Mouse (Mus musculus) limb, embryonic 15.5 days (tissue): ENCODE measurements around the gene Gcsam. TPM values are rescaled to one million over a fixed set of nuclear protein-coding genes. Genes with fewer than 3 reads are reported as not detected.

Experiments used
- ATAC-seq: fragments of 200-750 bp; cut with Nextera tagmentation; 2 replicates; pipeline ENCODE4 v1.8.0; 2017; ENCODE audit warnings: low read depth, moderate TSS enrichment; ENCODE audit not compliant: insufficient number of reproducible peaks, low FRiP score, low TSS enrichment
- H3K27ac ChIP-seq: fragments of 300-500 bp; sonication (generic); 2 replicates; pipeline ENCODE4 v1.5.1; 2015; ENCODE audit warnings: moderate library complexity, mild to moderate bottlenecking, inconsistent platforms
- H3K27me3 ChIP-seq: fragments of 300-500 bp; sonication (generic); 2 replicates; pipeline ENCODE4 v1.6.1; 2015; ENCODE audit warnings: inconsistent platforms
- H3K36me3 ChIP-seq: fragments of 300-500 bp; sonication (generic); 2 replicates; pipeline ENCODE4 v1.6.1; 2015; ENCODE audit warnings: inconsistent platforms
- H3K4me1 ChIP-seq: fragments of 300-500 bp; sonication (generic); 2 replicates; pipeline ENCODE4 v1.6.1; 2015; ENCODE audit warnings: inconsistent platforms
- H3K4me2 ChIP-seq: fragments of 300-500 bp; sonication (generic); 2 replicates; pipeline ENCODE4 v1.6.1; 2015; ENCODE audit warnings: mild to moderate bottlenecking, inconsistent platforms
- H3K4me3 ChIP-seq: fragments of 300-500 bp; sonication (generic); 2 replicates; pipeline ENCODE4 v1.5.1; 2015; ENCODE audit warnings: mild to moderate bottlenecking, inconsistent platforms
- H3K9ac ChIP-seq: fragments of 300-500 bp; sonication (generic); 2 replicates; pipeline ENCODE4 v1.6.1; 2015; ENCODE audit warnings: inconsistent platforms
- H3K9me3 ChIP-seq: fragments of 300-500 bp; sonication (generic); 2 replicates; pipeline ENCODE4 v1.6.1; 2016; ENCODE audit warnings: inconsistent platforms
- WGBS: fragments of 180-500 bp; shearing (Covaris S2); methylation state at CpG from one replicate; pipeline ENCODE4 v1.1.7; 2015; 5-methylcytosine and 5-hydroxymethylcytosine counted together
- polyA plus RNA-seq: library from polyadenylated mRNA; unstranded; fragments of >200 nt; fragmentation: Nextera tagmentation; extraction: Ambion mirVana; gene quantifications from 2 replicates; pipeline ENCODE4 v1.2.1, GENCODE M21; 2015

The Gcsam gene
- polyA plus RNA-seq, 1 experiment from 2014 or later: 4.2 TPM

GRCm38 (mm10) chr16:45624791-45625190, 14.6 kb downstream of the Gcsam start:
- no peaks in the 10 kb centered on the region for H3K9me3 ChIP-seq
- 69% methylated on average over 2 of the region's 2 CpGs for WGBS
- H3K36me3 ChIP-seq: no peaks in the 10 kb centered on the region
- H3K4me3 ChIP-seq: no peak overlapping the region
- ATAC-seq: no peak
- H3K9ac ChIP-seq: no peak overlapping the region
- no peaks in the 10 kb centered on the region for H3K4me1 ChIP-seq
- H3K27me3 ChIP-seq: no peaks in the 10 kb centered on the region
- no peak overlapping the region for H3K27ac ChIP-seq
- H3K4me2 ChIP-seq: no peak overlapping the region

- no peak for ATAC-seq
- Histone ChIP-seq H3K4me3 (no peak overlapping the region), H3K27ac (no peak overlapping the region), H3K9me3 (no peaks in the 10 kb centered on the region), H3K9ac (no peak overlapping the region), H3K4me2 (no peak overlapping the region), H3K4me1 (no peaks in the 10 kb centered on the region), H3K36me3 (no peaks in the 10 kb centered on the region), H3K27me3 (no peaks in the 10 kb centered on the region)
- WGBS: 77% methylated on average over 2 of the region's 2 CpGs
Observed at GRCm38 (mm10) chr16:45625342-45625741, 15.2 kb downstream of the Gcsam start.

GRCm38 (mm10) chr16:45629497-45630105, 19.4 kb downstream of the Gcsam start:
- no peaks in the 10 kb centered on the region for H3K36me3 ChIP-seq
- no peak overlapping the region for H3K27ac ChIP-seq
- no peaks in the 10 kb centered on the region for H3K9me3 ChIP-seq
- no peak overlapping the region for H3K4me3 ChIP-seq
- WGBS: 76% methylated on average over 8 of the region's 8 CpGs
- 0 out of 2 replicates have a peak, but pooled peaks cover 3% of the 10 kb centered on the region for H3K4me1 ChIP-seq
- no peak for ATAC-seq
- no peaks in the 10 kb centered on the region for H3K27me3 ChIP-seq
- no peak overlapping the region for H3K9ac ChIP-seq
- no peak overlapping the region for H3K4me2 ChIP-seq

GRCm38 (mm10) chr16:45630347-45630960, 20.3 kb downstream of the Gcsam start:
- H3K9ac ChIP-seq: no peak overlapping the region
- H3K27me3 ChIP-seq: no peaks in the 10 kb centered on the region
- WGBS: 40% methylated on average over 5 of the region's 5 CpGs
- no peak overlapping the region for H3K4me3 ChIP-seq
- no peaks in the 10 kb centered on the region for H3K9me3 ChIP-seq
- no peak for ATAC-seq
- no peaks in the 10 kb centered on the region for H3K36me3 ChIP-seq
- no peak overlapping the region for H3K27ac ChIP-seq
- H3K4me2 ChIP-seq: no peak overlapping the region
- 0 out of 2 replicates have a peak, but pooled peaks cover 3% of the 10 kb centered on the region for H3K4me1 ChIP-seq

- Histone ChIP-seq H3K4me1 (0 out of 2 replicates have a peak, but pooled peaks cover 3% of the 10 kb centered on the region), H3K4me3 (no peak overlapping the region), H3K36me3 (no peaks in the 10 kb centered on the region), H3K9me3 (no peaks in the 10 kb centered on the region), H3K27me3 (no peaks in the 10 kb centered on the region), H3K27ac (no peak overlapping the region), H3K4me2 (no peak overlapping the region), H3K9ac (no peak overlapping the region)
- 73% methylated on average over 4 of the region's 4 CpGs for WGBS
- no peak for ATAC-seq
Observed at GRCm38 (mm10) chr16:45632420-45632819, 22.2 kb downstream of the Gcsam start.

GRCm38 (mm10) chr16:45635826-45636225, 25.6 kb downstream of the Gcsam start:
- no peak overlapping the region for H3K27ac ChIP-seq
- no peak overlapping the region for H3K9ac ChIP-seq
- H3K36me3 ChIP-seq: no peaks in the 10 kb centered on the region
- no peak overlapping the region for H3K4me2 ChIP-seq
- H3K4me3 ChIP-seq: no peak overlapping the region
- no peaks in the 10 kb centered on the region for H3K9me3 ChIP-seq
- H3K4me1 ChIP-seq: no peaks in the 10 kb centered on the region
- no peak for ATAC-seq
- no peaks in the 10 kb centered on the region for H3K27me3 ChIP-seq
- 73% methylated on average over 2 of the region's 2 CpGs for WGBS

GRCm38 (mm10) chr16:45640070-45640762, 30.0 kb downstream of the Gcsam start:
- Histone ChIP-seq H3K36me3 (no peaks in the 10 kb centered on the region), H3K9me3 (no peaks in the 10 kb centered on the region), H3K9ac (no peak overlapping the region), H3K27me3 (no peaks in the 10 kb centered on the region), H3K4me2 (no peak overlapping the region), H3K4me3 (no peak overlapping the region), H3K27ac (no peak overlapping the region), H3K4me1 (0 out of 2 replicates have a peak, but pooled peaks cover 2% of the 10 kb centered on the region)
- ATAC-seq: no peak
- WGBS: 70% methylated on average over 10 of the region's 10 CpGs

GRCm38 (mm10) chr16:45641301-45641700, 31.1 kb downstream of the Gcsam start:
- ATAC-seq: no peak
- Histone ChIP-seq H3K36me3 (no peaks in the 10 kb centered on the region), H3K9me3 (no peaks in the 10 kb centered on the region), H3K4me2 (no peak overlapping the region), H3K4me3 (no peak overlapping the region), H3K9ac (no peak overlapping the region), H3K27me3 (no peaks in the 10 kb centered on the region), H3K27ac (no peak overlapping the region), H3K4me1 (0 out of 2 replicates have a peak, but pooled peaks cover 2% of the 10 kb centered on the region)
- WGBS: 58% methylated on average over 3 of the region's 3 CpGs

GRCm38 (mm10) chr16:45643944-45644343, 33.8 kb downstream of the Gcsam start:
- no peak overlapping the region for H3K27ac ChIP-seq
- no peak overlapping the region for H3K4me2 ChIP-seq
- no peaks in the 10 kb centered on the region for H3K27me3 ChIP-seq
- ATAC-seq: no peak
- 83% methylated on average over 3 of the region's 3 CpGs for WGBS
- H3K9me3 ChIP-seq: no peaks in the 10 kb centered on the region
- H3K9ac ChIP-seq: no peak overlapping the region
- H3K4me3 ChIP-seq: no peak overlapping the region
- 0 out of 2 replicates have a peak, but pooled peaks cover 2% of the 10 kb centered on the region for H3K4me1 ChIP-seq
- H3K36me3 ChIP-seq: no peaks in the 10 kb centered on the region

- ATAC-seq: no peak
Observed at GRCm38 (mm10) chr16:45644380-45644779, 34.2 kb downstream of the Gcsam start.

GRCm38 (mm10) chr16:45651497-45651896, 41.3 kb downstream of the Gcsam start:
- Histone ChIP-seq H3K4me1 (peaks cover 11% of the 10 kb centered on the region), H3K4me2 (no peak overlapping the region), H3K9ac (no peak overlapping the region), H3K27ac (no peak overlapping the region), H3K27me3 (peaks cover 6% of the 10 kb centered on the region; the same call in 1 of the 2 replicates), H3K4me3 (no peak overlapping the region), H3K36me3 (no peaks in the 10 kb centered on the region), H3K9me3 (no peaks in the 10 kb centered on the region)
- no peak for ATAC-seq
- 54% methylated on average over 2 of the region's 2 CpGs for WGBS

More at GRCm38 (mm10) chr16:45644380-45644779, 34.2 kb downstream of the Gcsam start:
- no peaks in the 10 kb centered on the region for H3K36me3 ChIP-seq
- no peaks in the 10 kb centered on the region for H3K27me3 ChIP-seq
- no peak overlapping the region for H3K9ac ChIP-seq
- no peak overlapping the region for H3K27ac ChIP-seq
- no peak overlapping the region for H3K4me2 ChIP-seq
- H3K9me3 ChIP-seq: no peaks in the 10 kb centered on the region
- WGBS: 55% methylated on average over 6 of the region's 6 CpGs
- H3K4me1 ChIP-seq: 0 out of 2 replicates have a peak, but pooled peaks cover 2% of the 10 kb centered on the region
- no peak overlapping the region for H3K4me3 ChIP-seq
